Mouse (Mus musculus) erythroblast, embryonic 14.5 days (primary cell): ENCODE data around the gene Fbxl21.

ENCODE experiments used
- GATA1 ChIP-seq: IDR thresholded peaks from 2 replicates; pipeline ENCODE4 v1.6.1; 2012; ENCODE audit warnings: low read length, inconsistent platforms, mixed read lengths
- TAL1 ChIP-seq: IDR thresholded peaks from 3 replicates; pipeline ENCODE4 v1.6.1; 2012; ENCODE audit warnings: low read length, inconsistent platforms, mixed read lengths

GRCm38 (mm10) chr13:56544956-56545355, 22.7 kb downstream of the Fbxl21 start:
- TF ChIP-seq GATA1: no peak
- no peak for TF ChIP-seq TAL1
